Mouse (Mus musculus): ENCODE measurements at regions not wholly inside any gene's neighbourhood (a gene's known extent, or its start where the extent isn't known, plus 50 kb on each side); places are given as distances from the start of the nearest gene placed in this dataset.
A peak's percentile ranks its signal among the peaks of the same experiment; 100 is the strongest.

GRCm38 (mm10) chr2:106318695-106319266 lies 315.4 kb upstream of the Dnajc24 start:
- no peak for DNase-seq (ENCODE audit: low spot score)

GRCm38 (mm10) chr2:106346781-106347180 lies 343.4 kb upstream of the Dnajc24 start:
- no peak for DNase-seq (ENCODE audit: low spot score)

- DNase-seq (ENCODE audit: low spot score) = no peak
These were observed 343.9 kb upstream of the Dnajc24 start for GRCm38 (mm10) chr2:106347249-106347648.

GRCm38 (mm10) chr2:106355565-106355964 lies 337.5 kb upstream of the Mpped2 start:
- no peak for DNase-seq (ENCODE audit: low spot score)

- DNase-seq (ENCODE audit: low spot score) = peak; percentile 53
These were observed 337.0 kb upstream of the Mpped2 start for GRCm38 (mm10) chr2:106355984-106356547.

GRCm38 (mm10) chr2:106368641-106369040 lies 324.4 kb upstream of the Mpped2 start:
- no peak for DNase-seq (ENCODE audit: low spot score)

GRCm38 (mm10) chr2:106383415-106384285 lies 309.4 kb upstream of the Mpped2 start:
- DNase-seq (ENCODE audit: low spot score) = no peak

- no peak for DNase-seq (ENCODE audit: low spot score)
These were observed 308.8 kb upstream of the Mpped2 start for GRCm38 (mm10) chr2:106384286-106384595.

GRCm38 (mm10) chr2:106384842-106385241 lies 308.2 kb upstream of the Mpped2 start:
- no peak for DNase-seq (ENCODE audit: low spot score)

GRCm38 (mm10) chr2:106412158-106412557 lies 280.9 kb upstream of the Mpped2 start:
- no peak for DNase-seq (ENCODE audit: low spot score)

GRCm38 (mm10) chr2:106415474-106416019 lies 277.5 kb upstream of the Mpped2 start:
- DNase-seq (ENCODE audit: low spot score) = no peak

GRCm38 (mm10) chr2:106418181-106418580 lies 274.9 kb upstream of the Mpped2 start:
- DNase-seq (ENCODE audit: low spot score) = no peak

GRCm38 (mm10) chr2:106424974-106425373 lies 268.1 kb upstream of the Mpped2 start:
- DNase-seq (ENCODE audit: low spot score) = no peak

GRCm38 (mm10) chr2:106425451-106425881 lies 267.6 kb upstream of the Mpped2 start:
- DNase-seq (ENCODE audit: low spot score) = no peak

GRCm38 (mm10) chr2:106426010-106426409 lies 267.1 kb upstream of the Mpped2 start:
- no peak for DNase-seq (ENCODE audit: low spot score)

GRCm38 (mm10) chr2:106427237-106427636 lies 265.8 kb upstream of the Mpped2 start:
- no peak for DNase-seq (ENCODE audit: low spot score)

- DNase-seq (ENCODE audit: low spot score) = no peak
These were observed 264.2 kb upstream of the Mpped2 start for GRCm38 (mm10) chr2:106428909-106429308.

- DNase-seq (ENCODE audit: low spot score) = peak; percentile 59
These were observed 261.9 kb upstream of the Mpped2 start for GRCm38 (mm10) chr2:106431141-106431540.

- DNase-seq (ENCODE audit: low spot score) = no peak
These were observed 261.4 kb upstream of the Mpped2 start for GRCm38 (mm10) chr2:106431637-106432199.

- DNase-seq (ENCODE audit: low spot score) = no peak
These were observed 256.9 kb upstream of the Mpped2 start for GRCm38 (mm10) chr2:106436136-106436535.

GRCm38 (mm10) chr2:106454310-106454974 lies 238.6 kb upstream of the Mpped2 start:
- DNase-seq (ENCODE audit: low spot score) = no peak

GRCm38 (mm10) chr2:106455039-106455438 lies 238.0 kb upstream of the Mpped2 start:
- no peak for DNase-seq (ENCODE audit: low spot score)

All from ovary, postnatal 36 days (tissue).